Mouse (Mus musculus): ENCODE data around the gene Atp8b3. TPM values are rescaled to one million over a fixed set of nuclear protein-coding genes. Genes with fewer than 3 reads are reported as not detected.
A peak's percentile ranks its signal among the peaks of the same experiment; 100 is the strongest.

Atp8b3 gene
- polyA plus RNA-seq, 1 experiment from 2014 or later = 1.4 TPM

- Histone ChIP-seq H3K9me3 (replicated peaks; ENCODE audit: control insufficient read depth, low read length, poor library complexity, severe bottlenecking) (no peaks in the 10 kb centered on the region), H3K36me3 (ENCODE audit: control insufficient read depth, insufficient read depth, low read length) (peaks cover 22% of the 10 kb centered on the region), H3K27ac (ENCODE audit: low read length) (no peak overlapping the region), H3K4me3 (ENCODE audit: low read depth, low read length) (no peak overlapping the region), H3K4me1 (ENCODE audit: control insufficient read depth, insufficient read depth, low read length) (no peaks in the 10 kb centered on the region), H3K4me2 (ENCODE audit: low read length) (no peak overlapping the region), H3K27me3 (ENCODE audit: control insufficient read depth, insufficient read depth, low read depth, low read length) (peaks cover 18% of the 10 kb centered on the region), H3K9ac (ENCODE audit: low read depth, low read length) (no peak overlapping the region)
- no peak for ATAC-seq
- 63% methylated on average over 5 of the region's 5 CpGs for WGBS
Observed at GRCm38 (mm10) chr10:80539493-80539892, 569 bp upstream of the Atp8b3 start.

GRCm38 (mm10) chr10:80538180-80538579, 744 bp downstream of the Atp8b3 start:
- Histone ChIP-seq H3K4me3 (ENCODE audit: low read depth, low read length) (no peak overlapping the region), H3K9me3 (replicated peaks; ENCODE audit: control insufficient read depth, low read length, poor library complexity, severe bottlenecking) (no peaks in the 10 kb centered on the region), H3K27ac (ENCODE audit: low read length) (no peak overlapping the region), H3K4me2 (ENCODE audit: low read length) (no peak overlapping the region), H3K9ac (ENCODE audit: low read depth, low read length) (no peak overlapping the region), H3K4me1 (ENCODE audit: control insufficient read depth, insufficient read depth, low read length) (no peaks in the 10 kb centered on the region), H3K27me3 (ENCODE audit: control insufficient read depth, insufficient read depth, low read depth, low read length) (peaks cover 18% of the 10 kb centered on the region), H3K36me3 (ENCODE audit: control insufficient read depth, insufficient read depth, low read length) (peaks cover 14% of the 10 kb centered on the region)
- no peak for ATAC-seq
- 57% methylated on average over 5 of the region's 5 CpGs for WGBS

- Histone ChIP-seq H3K27me3 (ENCODE audit: control insufficient read depth, insufficient read depth, low read depth, low read length) (peaks cover 18% of the 10 kb centered on the region), H3K27ac (ENCODE audit: low read length) (no peak overlapping the region), H3K36me3 (ENCODE audit: control insufficient read depth, insufficient read depth, low read length) (no peaks in the 10 kb centered on the region), H3K4me1 (ENCODE audit: control insufficient read depth, insufficient read depth, low read length) (no peaks in the 10 kb centered on the region), H3K4me2 (ENCODE audit: low read length) (no peak overlapping the region), H3K4me3 (ENCODE audit: low read depth, low read length) (no peak overlapping the region), H3K9me3 (replicated peaks; ENCODE audit: control insufficient read depth, low read length, poor library complexity, severe bottlenecking) (no peaks in the 10 kb centered on the region), H3K9ac (ENCODE audit: low read depth, low read length) (no peak overlapping the region)
- ATAC-seq = no peak
- WGBS = 11% methylated on average over 13 of the region's 13 CpGs
Observed at GRCm38 (mm10) chr10:80535711-80536110, 3.2 kb downstream of the Atp8b3 start.

- Histone ChIP-seq H3K4me1 (ENCODE audit: control insufficient read depth, insufficient read depth, low read length) (no peaks in the 10 kb centered on the region), H3K9me3 (replicated peaks; ENCODE audit: control insufficient read depth, low read length, poor library complexity, severe bottlenecking) (no peaks in the 10 kb centered on the region), H3K36me3 (ENCODE audit: control insufficient read depth, insufficient read depth, low read length) (no peaks in the 10 kb centered on the region), H3K27ac (ENCODE audit: low read length) (no peak overlapping the region), H3K4me3 (ENCODE audit: low read depth, low read length) (no peak overlapping the region), H3K27me3 (ENCODE audit: control insufficient read depth, insufficient read depth, low read depth, low read length) (peaks cover 18% of the 10 kb centered on the region), H3K4me2 (ENCODE audit: low read length) (peak overlapping the region; percentile 25; the same call in 1 of the 2 replicates), H3K9ac (ENCODE audit: low read depth, low read length) (no peak overlapping the region)
- WGBS = 17% methylated on average over 14 of the region's 14 CpGs
- no peak for ATAC-seq
Observed at GRCm38 (mm10) chr10:80535071-80535470, 3.9 kb downstream of the Atp8b3 start.

GRCm38 (mm10) chr10:80533704-80534103, 5.2 kb downstream of the Atp8b3 start:
- 13% methylated on average over 7 of the region's 7 CpGs for WGBS
- Histone ChIP-seq H3K27me3 (ENCODE audit: control insufficient read depth, insufficient read depth, low read depth, low read length) (peaks cover 16% of the 10 kb centered on the region), H3K9me3 (replicated peaks; ENCODE audit: control insufficient read depth, low read length, poor library complexity, severe bottlenecking) (no peaks in the 10 kb centered on the region), H3K36me3 (ENCODE audit: control insufficient read depth, insufficient read depth, low read length) (no peaks in the 10 kb centered on the region), H3K27ac (ENCODE audit: low read length) (no peak overlapping the region), H3K4me1 (ENCODE audit: control insufficient read depth, insufficient read depth, low read length) (no peaks in the 10 kb centered on the region), H3K4me3 (ENCODE audit: low read depth, low read length) (no peak overlapping the region), H3K9ac (ENCODE audit: low read depth, low read length) (no peak overlapping the region), H3K4me2 (ENCODE audit: low read length) (no peak overlapping the region)
- no peak for ATAC-seq

GRCm38 (mm10) chr10:80532783-80533182, 6.1 kb downstream of the Atp8b3 start:
- H3K9me3 ChIP-seq (replicated peaks; ENCODE audit: control insufficient read depth, low read length, poor library complexity, severe bottlenecking) = no peaks in the 10 kb centered on the region
- no peak overlapping the region for H3K27ac ChIP-seq (ENCODE audit: low read length)
- H3K36me3 ChIP-seq (ENCODE audit: control insufficient read depth, insufficient read depth, low read length) = no peaks in the 10 kb centered on the region
- peaks cover 12% of the 10 kb centered on the region for H3K27me3 ChIP-seq (ENCODE audit: control insufficient read depth, insufficient read depth, low read depth, low read length)
- H3K4me2 ChIP-seq (ENCODE audit: low read length) = no peak overlapping the region
- H3K9ac ChIP-seq (ENCODE audit: low read depth, low read length) = no peak overlapping the region
- ATAC-seq = no peak
- H3K4me3 ChIP-seq (ENCODE audit: low read depth, low read length) = no peak overlapping the region
- no peaks in the 10 kb centered on the region for H3K4me1 ChIP-seq (ENCODE audit: control insufficient read depth, insufficient read depth, low read length)
- WGBS = 89% methylated on average over 11 of the region's 11 CpGs

- WGBS = 21% methylated on average over 9 of the region's 9 CpGs
- Histone ChIP-seq H3K9ac (ENCODE audit: low read depth, low read length) (peak overlapping the region; percentile 50; the same call in 1 of the 2 replicates), H3K9me3 (replicated peaks; ENCODE audit: control insufficient read depth, low read length, poor library complexity, severe bottlenecking) (no peaks in the 10 kb centered on the region), H3K27me3 (ENCODE audit: control insufficient read depth, insufficient read depth, low read depth, low read length) (no peaks in the 10 kb centered on the region), H3K27ac (ENCODE audit: low read length) (no peak overlapping the region), H3K4me2 (ENCODE audit: low read length) (peak overlapping the region; percentile 44), H3K4me3 (ENCODE audit: low read depth, low read length) (peak overlapping the region; percentile 27), H3K36me3 (ENCODE audit: control insufficient read depth, insufficient read depth, low read length) (no peaks in the 10 kb centered on the region), H3K4me1 (ENCODE audit: control insufficient read depth, insufficient read depth, low read length) (no peaks in the 10 kb centered on the region)
- peak; percentile 87 for ATAC-seq
Observed at GRCm38 (mm10) chr10:80526172-80526571, 12.8 kb downstream of the Atp8b3 start.

- H3K4me2 ChIP-seq (ENCODE audit: low read length) = no peak overlapping the region
- WGBS = 93% methylated on average over 7 of the region's 7 CpGs
- H3K36me3 ChIP-seq (ENCODE audit: control insufficient read depth, insufficient read depth, low read length) = no peaks in the 10 kb centered on the region
- H3K9me3 ChIP-seq (replicated peaks; ENCODE audit: control insufficient read depth, low read length, poor library complexity, severe bottlenecking) = no peaks in the 10 kb centered on the region
- no peak for ATAC-seq
- no peak overlapping the region for H3K27ac ChIP-seq (ENCODE audit: low read length)
- H3K4me3 ChIP-seq (ENCODE audit: low read depth, low read length) = no peak overlapping the region
- no peaks in the 10 kb centered on the region for H3K27me3 ChIP-seq (ENCODE audit: control insufficient read depth, insufficient read depth, low read depth, low read length)
- no peaks in the 10 kb centered on the region for H3K4me1 ChIP-seq (ENCODE audit: control insufficient read depth, insufficient read depth, low read length)
- no peak overlapping the region for H3K9ac ChIP-seq (ENCODE audit: low read depth, low read length)
Observed at GRCm38 (mm10) chr10:80523299-80523698, 15.6 kb downstream of the Atp8b3 start.

- Histone ChIP-seq H3K4me3 (ENCODE audit: low read depth, low read length) (no peak overlapping the region), H3K36me3 (ENCODE audit: control insufficient read depth, insufficient read depth, low read length) (no peaks in the 10 kb centered on the region), H3K4me2 (ENCODE audit: low read length) (no peak overlapping the region), H3K9ac (ENCODE audit: low read depth, low read length) (no peak overlapping the region), H3K9me3 (replicated peaks; ENCODE audit: control insufficient read depth, low read length, poor library complexity, severe bottlenecking) (no peaks in the 10 kb centered on the region), H3K27ac (ENCODE audit: low read length) (no peak overlapping the region), H3K27me3 (ENCODE audit: control insufficient read depth, insufficient read depth, low read depth, low read length) (peaks cover 5% of the 10 kb centered on the region; the same call in 1 of the 2 replicates), H3K4me1 (ENCODE audit: control insufficient read depth, insufficient read depth, low read length) (peaks cover 2% of the 10 kb centered on the region; the same call in 1 of the 2 replicates)
- ATAC-seq = no peak
- 78% methylated on average over 2 of the region's 2 CpGs for WGBS
Observed at GRCm38 (mm10) chr10:80519287-80519686, 19.6 kb downstream of the Atp8b3 start.
